Mouse (Mus musculus) heart, adult 2 months (tissue): ENCODE data around the gene Rpa1. TPM values are rescaled to one million over a fixed set of nuclear protein-coding genes. Genes with fewer than 3 reads are reported as not detected.
"Not testable (repeated sequence)": the region's sequence is repeated elsewhere in the genome, so short reads cannot be mapped to it uniquely, and the experiment has no call there.

Experiments
- DNase-seq, 2 experiments: peaks; one replicate each; pipeline ENCODE4 v3.0.0; 2021
- H3K27ac ChIP-seq: fragments of 200-600 bp; 2 replicates; pipeline ENCODE4 v1.8.1; 2022
- H3K27me3 ChIP-seq: fragments of 200-500 bp; 2 replicates; pipeline ENCODE4 v1.6.1; 2012; ENCODE audit warnings: mild to moderate bottlenecking, low read length, inconsistent platforms, mixed read lengths; ENCODE audit not compliant: control insufficient read depth, insufficient read depth
- H3K36me3 ChIP-seq: fragments of 200-500 bp; 2 replicates; pipeline ENCODE4 v1.6.1; 2012; ENCODE audit warnings: low read length, inconsistent platforms; ENCODE audit not compliant: control insufficient read depth, insufficient read depth
- H3K4me1 ChIP-seq: fragments of 200-500 bp; 2 replicates; pipeline ENCODE4 v1.6.1; 2011; ENCODE audit warnings: low read length; ENCODE audit not compliant: control insufficient read depth, insufficient read depth
- H3K4me3 ChIP-seq: fragments of 200-600 bp; 2 replicates; pipeline ENCODE4 v1.8.1; 2022
- H3K79me2 ChIP-seq: fragments of 200-500 bp; replicated peaks from 2 replicates; pipeline ENCODE4 v1.6.1; 2012; ENCODE audit warnings: mild to moderate bottlenecking, inconsistent platforms, low read length, moderate library complexity, mixed read lengths; ENCODE audit not compliant: control insufficient read depth, insufficient read depth
- H3K9ac ChIP-seq: fragments of 200-500 bp; 2 replicates; pipeline ENCODE4 v1.6.1; 2012; ENCODE audit warnings: low read depth, mild to moderate bottlenecking, control low read depth, inconsistent platforms, low read length, mixed read lengths
- CTCF ChIP-seq: fragments of 200-600 bp; IDR thresholded peaks from 2 replicates; pipeline ENCODE4 v1.8.1; 2022; ENCODE audit warnings: antibody characterized with exemption, mild to moderate bottlenecking, moderate library complexity
- EP300 ChIP-seq: fragments of 200-500 bp; IDR thresholded peaks from 2 replicates; pipeline ENCODE4 v1.6.1; 2011; ENCODE audit warnings: low read depth, low read length, control low read depth; ENCODE audit not compliant: insufficient read depth
- POLR2A ChIP-seq: fragments of 200-500 bp; IDR thresholded peaks from 2 replicates; pipeline ENCODE4 v1.6.1; 2011; ENCODE audit warnings: mild to moderate bottlenecking, low read depth, low read length, control low read depth; ENCODE audit not compliant: insufficient read depth
- WGBS: fragments of 180-500 bp; shearing (Covaris S2); methylation state at CpG from one replicate; pipeline ENCODE4 v1.1.7; 2018; 5-methylcytosine and 5-hydroxymethylcytosine counted together
- intact Hi-C: fragments of 180-260 bp; cut with DNase I; formaldehyde crosslinking; loops from one replicate; pipeline ENCODE4 v1.15.1; 2025
- long read RNA-seq: library from polyadenylated mRNA; stranded (forward); transcript quantifications from one replicate; pipeline ENCODE4 v2.0.0, GENCODE M21; 2021
- polyA plus RNA-seq: library from polyadenylated mRNA; depleted of rRNA; stranded (reverse); fragments of >200 nt; gene quantifications from 2 replicates; pipeline ENCODE4 v1.2.3, GENCODE M21; 2012; rRNA removed
- total RNA-seq, 2 experiments: library from RNA; stranded (reverse); gene quantifications; 2 replicates each; pipeline ENCODE4 v1.2.3; 2021

The Rpa1 gene
- total RNA-seq (10 to 100 TPM; 54.8 to 60.7 TPM), polyA plus RNA-seq (16.8 and 24.8 TPM in 2 replicates)
- long read RNA-seq, full-length matches to known transcripts = 42 of 56 reads
- long read RNA-seq, partial matches to known transcripts = 12 of 56 reads
- long read RNA-seq, other reads (novel, unspliced or antisense) = 2 of 56 reads

- TF ChIP-seq CTCF (no peak; the same call in 1 of the 2 replicates), POLR2A (peak; percentile 67), EP300 (no peak)
- under 1% methylated on average over 56 of the region's 56 CpGs for WGBS
- Histone ChIP-seq H3K9ac (peak within 1 kb of the TSS; percentile 80), H3K79me2 (no peaks in the 10 kb centered on the region; the same call in 1 of the 2 replicates), H3K27me3 (no peaks in the 10 kb centered on the region), H3K4me1 (peaks cover 2% of the 10 kb centered on the region), H3K27ac (peak within 1 kb of the TSS; percentile 89), H3K4me3 (peak within 1 kb of the TSS; percentile 90), H3K36me3 (no peaks in the 10 kb centered on the region)
- DNase-seq = peak; percentile 94 to 98
- intact Hi-C loops = no loop called here
These were observed at the start of gene Rpa1, which contains the start of gene Smyd4 for GRCm38 (mm10) chr11:75348199-75348889. Rpa1 (minus strand) TSS chr11:75348324. Smyd4 (plus strand) TSS chr11:75348433.

DNA sequence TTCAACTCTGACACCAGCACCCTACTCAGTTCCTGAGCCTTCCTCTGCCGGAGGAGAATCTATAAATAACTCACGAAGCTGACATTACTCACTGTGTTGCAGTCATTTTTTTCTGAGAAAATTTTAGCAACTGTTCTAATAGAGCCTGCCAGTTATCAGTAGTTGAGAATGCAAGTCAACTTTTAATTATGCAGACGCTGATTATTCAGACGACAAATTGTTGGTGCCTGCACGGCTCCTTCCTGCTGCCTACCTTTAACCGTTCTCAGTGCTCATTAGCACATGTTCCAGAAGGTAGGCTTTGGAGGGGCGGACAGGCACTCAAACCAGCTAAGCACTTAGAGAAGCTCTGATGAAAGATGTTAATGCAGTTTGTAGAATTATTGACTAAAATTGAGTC is 49.3 kb upstream of the Rpa1 start:
- intact Hi-C loops = no loop called here
- 38% methylated on average over 7 of the region's 7 CpGs for WGBS
- DNase-seq = no peak

DNA sequence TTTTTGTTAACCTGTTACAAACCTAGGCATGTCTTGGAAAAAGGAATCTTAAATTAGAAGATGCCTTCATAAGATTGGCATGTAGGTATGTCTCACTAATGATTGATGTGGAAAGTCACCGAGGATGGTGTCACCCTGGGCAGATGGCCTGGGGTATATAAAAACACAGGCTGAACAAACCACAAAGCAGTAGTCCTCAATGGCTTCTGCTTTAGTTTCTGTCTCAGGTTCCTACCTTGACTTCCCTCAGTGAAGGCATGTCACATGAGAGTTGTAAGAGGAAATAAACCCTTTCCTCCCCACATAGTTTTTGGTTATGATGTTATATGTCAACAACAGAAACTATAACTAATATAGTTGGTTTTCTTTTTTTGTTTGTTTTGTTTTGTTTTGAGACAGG is 47.5 kb upstream of the Rpa1 start:
- Histone ChIP-seq H3K9ac (no peak overlapping the region), H3K27me3 (no peaks in the 10 kb centered on the region), H3K79me2 (no peaks in the 10 kb centered on the region), H3K27ac (no peak overlapping the region), H3K4me3 (no peak overlapping the region), H3K36me3 (no peaks in the 10 kb centered on the region), H3K4me1 (no peaks in the 10 kb centered on the region)
- WGBS = 50% methylated on average over 1 of the region's 1 CpGs
- no peak for TF ChIP-seq POLR2A
- TF ChIP-seq EP300 = no peak
- no peak for TF ChIP-seq CTCF
- DNase-seq = no peak
- intact Hi-C loops = no loop called here

More for the DNA sequence above, 49.3 kb upstream of the Rpa1 start:
- no peaks in the 10 kb centered on the region for H3K27me3 ChIP-seq
- no peak overlapping the region for H3K4me3 ChIP-seq
- no peaks in the 10 kb centered on the region for H3K79me2 ChIP-seq
- no peak overlapping the region for H3K9ac ChIP-seq
- TF ChIP-seq EP300 (no peak), POLR2A (no peak), CTCF (no peak)
- H3K36me3 ChIP-seq = no peaks in the 10 kb centered on the region
- peaks cover 2% of the 10 kb centered on the region for H3K4me1 ChIP-seq
- no peak overlapping the region for H3K27ac ChIP-seq

GRCm38 (mm10) chr11:75383529-75383928 is 35.4 kb upstream of the Rpa1 start:
- H3K27ac ChIP-seq, H3K79me2 ChIP-seq, H3K4me1 ChIP-seq, H3K4me3 ChIP-seq, intact Hi-C loops, H3K9ac ChIP-seq, DNase-seq, H3K36me3 ChIP-seq, H3K27me3 ChIP-seq: not testable (repeated sequence)
- 40% methylated on average over 3 of the region's 3 CpGs for WGBS

DNA sequence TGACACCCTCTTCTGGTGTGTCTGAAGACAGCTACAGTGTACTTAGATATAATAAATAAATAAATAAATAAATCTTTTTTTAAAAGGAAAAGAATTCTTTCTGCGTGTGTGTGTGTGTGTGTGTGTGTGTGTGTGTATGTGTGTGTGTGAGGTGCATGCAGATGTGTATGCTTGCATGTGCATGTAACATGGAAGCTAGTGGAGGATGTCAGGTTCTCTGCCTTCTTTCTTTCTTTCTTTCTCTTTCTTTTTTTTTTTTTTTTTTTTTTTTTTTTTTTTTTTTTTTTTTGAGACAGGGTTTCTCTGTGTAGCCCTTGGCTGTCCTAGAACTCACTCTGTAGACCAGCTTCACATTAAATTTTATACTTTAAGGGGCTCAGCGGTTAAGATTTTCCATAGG is 30.7 kb upstream of the Rpa1 start:
- H3K9ac ChIP-seq, DNase-seq, H3K36me3 ChIP-seq, intact Hi-C loops, H3K4me3 ChIP-seq, H3K4me1 ChIP-seq, H3K27me3 ChIP-seq, H3K79me2 ChIP-seq, H3K27ac ChIP-seq: not testable (repeated sequence)
- 90% methylated on average over 2 of the region's 2 CpGs for WGBS

DNA sequence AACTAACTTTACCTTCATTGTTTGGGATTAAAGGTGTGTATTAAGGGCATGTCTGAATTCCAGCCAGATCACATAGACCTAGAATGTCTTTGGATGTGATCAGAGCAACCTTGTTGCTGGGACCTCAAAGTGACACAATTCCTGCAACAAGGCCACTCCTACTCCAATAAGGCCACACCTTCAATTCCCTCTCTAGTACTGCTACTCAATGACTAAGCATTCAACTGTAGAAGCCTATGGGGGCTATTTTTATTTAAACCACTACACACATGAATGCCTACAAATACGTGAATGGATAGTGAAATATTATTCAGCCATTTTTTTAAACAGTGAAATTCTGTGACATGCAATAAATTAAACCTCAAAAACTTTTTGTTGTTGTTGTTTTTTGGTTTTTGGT is 29.0 kb upstream of the Rpa1 start:
- DNase-seq = no peak
- 89% methylated on average over 1 of the region's 1 CpGs for WGBS
- no peak for TF ChIP-seq EP300
- TF ChIP-seq CTCF = no peak
- no peak for TF ChIP-seq POLR2A

More for the DNA sequence above, 29.0 kb upstream of the Rpa1 start:
- Histone ChIP-seq H3K4me3 (no peak overlapping the region), H3K4me1 (no peaks in the 10 kb centered on the region), H3K9ac (no peak overlapping the region), H3K27ac (no peak overlapping the region), H3K36me3 (no peaks in the 10 kb centered on the region), H3K27me3 (no peaks in the 10 kb centered on the region), H3K79me2 (no peaks in the 10 kb centered on the region)
- intact Hi-C loops = no loop called here
